Mouse (Mus musculus) ES-E14 (cell line): ENCODE results near the gene Adcyap1.

ENCODE experiments used
- CHD2 ChIP-seq: IDR thresholded peaks from 2 replicates; pipeline ENCODE4 v1.6.1; 2014; ENCODE audit warnings: mild to moderate bottlenecking, low read depth, low read length, inconsistent platforms
- HCFC1 ChIP-seq: IDR thresholded peaks from 2 replicates; pipeline ENCODE4 v1.6.1; 2012; ENCODE audit warnings: low read length, inconsistent platforms, borderline replicate concordance; ENCODE audit not compliant: insufficient read depth
- MAFK ChIP-seq: IDR thresholded peaks from 2 replicates; pipeline ENCODE4 v1.6.1; 2014; ENCODE audit warnings: mild to moderate bottlenecking, low read depth, low read length, inconsistent platforms; ENCODE audit not compliant: insufficient read depth

DNA sequence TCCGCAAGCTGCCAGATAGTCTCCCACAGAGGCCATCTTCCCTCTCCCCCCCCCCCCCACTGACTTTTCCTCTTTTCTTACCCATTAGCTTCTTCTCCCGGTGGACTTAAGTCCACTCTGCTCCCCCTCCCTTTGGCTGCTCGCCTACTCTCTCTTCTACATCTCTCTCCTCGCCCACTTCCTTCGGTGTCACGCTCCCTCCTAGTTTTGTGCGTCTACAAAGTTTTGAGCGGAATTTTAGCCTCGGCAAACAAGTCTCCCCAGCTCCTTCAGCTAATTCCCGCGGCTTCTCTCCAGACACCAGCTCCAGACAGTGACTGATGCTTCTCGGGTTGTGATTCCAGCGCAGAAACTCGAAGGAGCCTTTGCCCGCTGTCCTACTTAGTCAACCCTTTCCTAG lies 401 bp downstream of the Adcyap1 start:
- no peak for TF ChIP-seq CHD2
- TF ChIP-seq MAFK = no peak
- TF ChIP-seq HCFC1 = no peak
